Mouse (Mus musculus) liver, postnatal 0 days (tissue): ENCODE results near the gene Ankrd61. TPM values are rescaled to one million over a fixed set of nuclear protein-coding genes. Genes with fewer than 3 reads are reported as not detected.
A peak's percentile ranks its signal among the peaks of the same experiment; 100 is the strongest.

Source experiments
- ATAC-seq: fragments of 200-750 bp; cut with Nextera tagmentation; 2 replicates; pipeline ENCODE4 v1.8.0; 2017; ENCODE audit warnings: mild to moderate bottlenecking, moderate library complexity
- DNase-seq: peaks from one replicate; pipeline ENCODE4 v3.0.0-alpha.2; 2016
- H3K27ac ChIP-seq: fragments of 300-500 bp; sonication (generic); 2 replicates; pipeline ENCODE4 v1.5.1; 2014; ENCODE audit warnings: antibody characterized with exemption, moderate library complexity, mild to moderate bottlenecking, low read depth
- H3K27me3 ChIP-seq: fragments of 300-500 bp; sonication (generic); 2 replicates; pipeline ENCODE4 v1.6.1; 2014; ENCODE audit warnings: low read length, control low read depth, mixed read lengths; ENCODE audit not compliant: insufficient read depth
- H3K36me3 ChIP-seq: fragments of 300-500 bp; sonication (generic); replicated peaks from 2 replicates; pipeline ENCODE4 v1.6.1; 2014; ENCODE audit warnings: mild to moderate bottlenecking, control low read depth, low read length, moderate library complexity, mixed read lengths; ENCODE audit not compliant: insufficient read depth
- H3K4me1 ChIP-seq: fragments of 300-500 bp; sonication (generic); 2 replicates; pipeline ENCODE4 v1.6.1; 2014; ENCODE audit warnings: antibody characterized with exemption, mild to moderate bottlenecking, control low read depth; ENCODE audit not compliant: insufficient read depth
- H3K4me2 ChIP-seq: fragments of 300-500 bp; sonication (generic); 2 replicates; pipeline ENCODE4 v1.6.1; 2014; ENCODE audit warnings: low read depth, mild to moderate bottlenecking, low read length, moderate library complexity, mixed read lengths
- H3K4me3 ChIP-seq: fragments of 300-500 bp; sonication (generic); 2 replicates; pipeline ENCODE4 v1.5.1; 2014; ENCODE audit warnings: low read depth, low read length
- H3K9ac ChIP-seq: fragments of 300-500 bp; sonication (generic); replicated peaks from 2 replicates; pipeline ENCODE4 v1.6.1; 2014; ENCODE audit warnings: mild to moderate bottlenecking, moderate library complexity
- H3K9me3 ChIP-seq: fragments of 300-500 bp; sonication (generic); 2 replicates; pipeline ENCODE4 v1.6.1; 2016; ENCODE audit warnings: mild to moderate bottlenecking, control low read depth, low read length, mixed read lengths
- CTCF ChIP-seq: sonication (generic); IDR thresholded peaks from 2 replicates; pipeline ENCODE4 v1.5.1; 2016; ENCODE audit warnings: antibody characterized with exemption, low read depth
- EP300 ChIP-seq: IDR thresholded peaks from 2 replicates; pipeline ENCODE4 v1.6.1; 2016; ENCODE audit warnings: antibody characterized with exemption, low read depth, mild to moderate bottlenecking
- WGBS: fragments of 180-500 bp; shearing (Covaris S2); extraction: QIAGEN DNeasy Blood & Tissue Kit; methylation state at CpG from one replicate; pipeline ENCODE4 v1.1.7; 2014; ENCODE audit not compliant: insufficient replicate concordance; 5-methylcytosine and 5-hydroxymethylcytosine counted together
- polyA plus RNA-seq: library from polyadenylated mRNA; unstranded; fragments of >200 nt; fragmentation: Nextera tagmentation; extraction: Ambion mirVana; gene quantifications from 2 replicates; pipeline ENCODE4 v1.2.1, GENCODE M21; 2015

Gene Ankrd61
- polyA plus RNA-seq, 1 experiment from 2014 or later = not detected

DNA sequence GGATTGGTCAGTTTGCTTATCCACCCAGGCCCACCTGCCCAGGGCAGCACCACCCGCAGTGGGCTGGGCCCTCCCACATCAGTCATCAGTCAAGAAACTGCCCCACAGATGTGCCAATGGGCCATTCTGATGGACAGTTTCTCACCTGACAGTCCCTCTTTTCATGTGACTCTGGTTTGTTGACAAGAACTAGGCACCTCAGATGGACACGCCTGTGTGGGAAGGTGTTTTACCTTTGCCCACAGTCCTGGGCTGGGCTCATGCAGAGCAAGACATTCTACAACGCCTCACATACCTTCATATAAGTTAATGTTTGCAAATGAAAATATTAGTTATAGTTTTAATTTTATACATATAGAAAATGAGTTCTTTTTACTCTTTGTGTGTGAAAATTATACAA lies 20.6 kb upstream of the Ankrd61 start:
- H3K9ac ChIP-seq = no peak overlapping the region
- H3K4me3 ChIP-seq = no peak overlapping the region
- H3K4me2 ChIP-seq = no peak overlapping the region
- ATAC-seq = no peak
- TF ChIP-seq EP300 = no peak
- TF ChIP-seq CTCF = no peak
- DNase-seq = no peak
- H3K27ac ChIP-seq = no peak overlapping the region
- H3K4me1 ChIP-seq = no peaks in the 10 kb centered on the region
- no peaks in the 10 kb centered on the region for H3K27me3 ChIP-seq
- H3K9me3 ChIP-seq = no peaks in the 10 kb centered on the region
- 86% methylated on average over 3 of the region's 3 CpGs for WGBS
- peaks cover 67% of the 10 kb centered on the region for H3K36me3 ChIP-seq

DNA sequence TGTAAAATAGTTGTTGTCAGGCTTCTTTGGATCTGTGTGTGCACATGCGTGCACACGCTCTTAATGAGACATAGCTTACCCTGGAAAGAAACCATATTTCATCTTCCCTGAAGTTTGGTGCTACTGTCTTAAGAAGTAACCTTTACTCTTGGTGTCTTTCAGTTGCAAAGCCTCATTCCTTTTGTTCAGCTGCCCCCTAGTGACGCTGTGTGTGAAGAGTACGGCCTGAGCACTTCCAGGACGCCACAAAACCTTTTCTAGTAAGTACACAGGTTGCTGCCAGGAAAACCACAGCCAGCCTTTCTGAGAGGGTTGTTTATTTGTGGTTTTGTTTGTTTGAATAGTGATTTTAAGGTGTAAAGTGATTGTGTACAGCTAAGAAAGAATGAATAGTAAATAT lies 19.9 kb upstream of the Ankrd61 start:
- H3K9me3 ChIP-seq = no peaks in the 10 kb centered on the region
- no peaks in the 10 kb centered on the region for H3K4me1 ChIP-seq
- peak; percentile 31; the same call in 1 of the 2 replicates for ATAC-seq
- H3K36me3 ChIP-seq = peaks cover 61% of the 10 kb centered on the region
- no peak overlapping the region for H3K9ac ChIP-seq
- DNase-seq = peak; percentile 55
- WGBS = 49% methylated on average over 5 of the region's 5 CpGs
- H3K4me2 ChIP-seq = no peak overlapping the region
- TF ChIP-seq CTCF = peak; percentile 75
- TF ChIP-seq EP300 = no peak
- no peak overlapping the region for H3K27ac ChIP-seq
- no peak overlapping the region for H3K4me3 ChIP-seq
- no peaks in the 10 kb centered on the region for H3K27me3 ChIP-seq

DNA sequence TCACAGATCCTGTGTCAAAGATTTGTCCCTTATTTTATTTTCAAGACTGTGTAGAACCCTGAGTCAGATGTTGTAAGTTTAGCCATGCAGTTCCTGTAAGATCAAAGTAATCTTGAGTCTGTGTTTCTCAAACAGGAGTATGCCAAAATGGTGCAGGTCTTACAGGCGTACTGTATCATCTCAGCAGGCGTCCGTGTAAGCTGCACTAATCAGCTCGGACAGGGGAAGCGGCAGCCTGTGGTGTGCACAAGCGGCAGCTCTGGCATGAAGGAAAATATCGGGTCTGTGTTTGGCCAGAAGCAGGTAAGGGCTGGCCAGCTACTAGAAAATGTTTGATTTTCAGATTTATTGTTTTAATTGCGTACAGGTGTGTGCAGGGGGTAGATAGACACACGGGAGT lies 18.7 kb upstream of the Ankrd61 start:
- Histone ChIP-seq H3K4me1 (peaks cover under 1% of the 10 kb centered on the region; the same call in 1 of the 2 replicates), H3K27me3 (no peaks in the 10 kb centered on the region), H3K27ac (no peak overlapping the region), H3K4me2 (no peak overlapping the region), H3K36me3 (peaks cover 53% of the 10 kb centered on the region), H3K9ac (no peak overlapping the region), H3K9me3 (no peaks in the 10 kb centered on the region), H3K4me3 (no peak overlapping the region)
- ATAC-seq = no peak
- no peak for DNase-seq
- no peak for TF ChIP-seq CTCF
- WGBS = 91% methylated on average over 9 of the region's 9 CpGs

DNA sequence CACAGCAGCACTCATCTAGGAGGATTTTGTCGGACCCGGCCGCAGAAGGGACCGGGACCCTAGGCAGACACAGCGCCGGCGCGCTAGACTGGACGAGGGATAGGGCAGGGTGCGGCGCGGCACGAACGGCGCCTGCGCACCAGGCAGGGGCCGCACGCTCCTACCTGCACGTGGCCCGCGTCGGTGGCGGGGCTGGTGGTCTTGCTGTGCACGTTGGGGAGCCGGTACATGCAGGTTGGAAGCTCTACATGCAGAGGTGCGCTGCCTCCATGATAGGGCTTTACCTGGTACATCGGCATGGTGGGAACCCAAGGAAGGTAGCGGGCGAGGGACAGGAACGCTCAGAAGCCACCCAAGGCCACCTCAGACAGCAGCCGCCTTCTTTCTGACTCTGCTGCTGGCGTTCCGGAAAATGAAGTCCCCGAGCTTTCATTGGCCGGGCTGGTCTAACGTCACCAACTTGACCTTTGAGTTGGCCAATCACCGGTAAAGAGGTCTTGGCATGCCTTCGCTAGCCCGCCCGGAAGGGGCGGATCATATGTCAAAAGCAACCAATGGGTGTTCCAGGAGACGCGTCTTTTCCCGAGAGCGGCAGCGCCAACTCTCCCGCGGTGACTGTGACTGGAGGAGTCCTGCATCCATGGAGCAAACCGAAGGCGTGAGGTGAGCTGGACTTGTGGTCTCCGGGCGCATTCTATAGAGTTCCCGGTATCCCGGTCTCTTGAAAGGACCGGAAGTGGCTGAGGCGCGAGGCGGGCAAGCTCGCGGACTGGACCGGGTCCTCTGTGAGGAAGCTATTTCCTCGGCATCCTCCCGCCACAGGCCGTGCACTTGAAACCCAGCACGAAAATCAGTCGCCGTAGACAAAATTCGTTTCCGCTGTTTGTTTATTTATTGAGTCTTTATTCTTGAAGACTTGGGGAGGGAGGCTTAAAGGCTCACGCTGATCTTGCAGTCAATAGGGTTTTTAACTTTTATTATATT lies 12.2 kb upstream of the Ankrd61 start, which contains the start of the genes Aimp2 and Pms2:
Gene Aimp2, minus strand, starts transcription at position 431 of the 984 bp plus-strand sequence.
Gene Pms2, plus strand, starts transcription at position 548 of the 984 bp plus-strand sequence.
- peaks cover 27% of the 10 kb centered on the region for H3K4me1 ChIP-seq
- H3K27ac ChIP-seq = peak within 1 kb of the TSS; percentile 88
- peak within 1 kb of the TSS; percentile 96 for H3K4me2 ChIP-seq
- DNase-seq (peak; percentile 95), ATAC-seq (peak; percentile 97)
- WGBS = under 1% methylated on average over 70 of the region's 70 CpGs
- H3K9me3 ChIP-seq = no peaks in the 10 kb centered on the region
- H3K27me3 ChIP-seq = no peaks in the 10 kb centered on the region
- peak within 1 kb of the TSS; percentile 76 for H3K9ac ChIP-seq
- H3K36me3 ChIP-seq = peaks cover 19% of the 10 kb centered on the region
- H3K4me3 ChIP-seq = peak within 1 kb of the TSS; percentile 78
- no peak for TF ChIP-seq EP300
- no peak for TF ChIP-seq CTCF

DNA sequence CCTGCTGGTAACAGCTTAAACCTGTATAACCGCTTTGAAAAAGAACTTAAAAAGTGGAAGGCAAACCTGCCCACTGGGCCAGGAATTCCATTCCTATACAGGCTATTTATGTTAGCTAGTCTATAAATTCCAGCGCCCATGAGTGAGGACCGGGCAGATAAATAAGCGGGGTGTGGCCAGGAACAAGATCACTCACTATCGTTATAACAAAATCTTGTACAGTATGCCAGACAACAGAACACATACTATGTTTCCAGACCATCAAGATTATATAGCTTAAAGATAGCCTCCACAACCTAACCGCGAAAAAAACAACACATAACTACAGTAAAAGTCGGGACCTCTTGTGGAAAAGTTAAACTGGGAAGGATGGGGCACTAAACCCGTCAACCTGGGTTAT lies 11.4 kb upstream of the Ankrd61 start:
- peak overlapping the region; percentile 76 for H3K9ac ChIP-seq
- peaks cover 27% of the 10 kb centered on the region for H3K4me1 ChIP-seq
- WGBS = 3% methylated on average over 9 of the region's 9 CpGs
- no peak for TF ChIP-seq EP300
- no peak for TF ChIP-seq CTCF
- H3K4me2 ChIP-seq = peak overlapping the region; percentile 96
- peaks cover 23% of the 10 kb centered on the region for H3K36me3 ChIP-seq
- no peak for DNase-seq
- peak overlapping the region; percentile 78 for H3K4me3 ChIP-seq
- H3K9me3 ChIP-seq = no peaks in the 10 kb centered on the region
- ATAC-seq = no peak; the same call in 1 of the 2 replicates
- H3K27ac ChIP-seq = peak overlapping the region; percentile 88
- H3K27me3 ChIP-seq = no peaks in the 10 kb centered on the region

DNA sequence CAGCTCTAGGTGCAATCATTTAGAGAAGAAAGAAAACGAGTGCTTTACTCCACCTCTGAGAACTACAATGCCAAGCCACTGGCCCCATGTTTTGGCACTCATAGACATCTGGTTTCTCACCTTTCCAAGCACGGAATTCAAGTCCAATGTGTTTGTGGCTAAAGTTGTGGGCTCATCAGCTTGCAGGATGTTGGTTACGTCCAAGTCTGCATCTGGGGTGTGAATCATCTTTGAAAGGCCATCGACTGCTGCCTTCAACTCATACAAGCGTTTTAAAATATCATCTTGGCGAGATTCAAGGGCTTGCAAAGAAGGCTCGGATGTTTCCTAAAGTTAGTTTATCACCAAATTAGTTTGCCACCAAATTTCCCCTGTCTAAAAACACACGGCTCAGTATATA lies 8.9 kb upstream of the Ankrd61 start:
- peaks cover 42% of the 10 kb centered on the region for H3K36me3 ChIP-seq
- H3K4me1 ChIP-seq = peaks cover 27% of the 10 kb centered on the region
- H3K4me2 ChIP-seq = no peak overlapping the region

More for the DNA sequence above, 8.9 kb upstream of the Ankrd61 start:
- ATAC-seq (no peak), DNase-seq (no peak)
- Histone ChIP-seq H3K9me3 (no peaks in the 10 kb centered on the region), H3K27me3 (no peaks in the 10 kb centered on the region), H3K27ac (no peak overlapping the region), H3K4me3 (no peak overlapping the region), H3K9ac (no peak overlapping the region)
- TF ChIP-seq CTCF = no peak
- no peak for TF ChIP-seq EP300
- 79% methylated on average over 8 of the region's 8 CpGs for WGBS
